Mouse (Mus musculus): ENCODE measurements around the gene Cdiptos. TPM values are rescaled to one million over a fixed set of nuclear protein-coding genes. Genes with fewer than 3 reads are reported as not detected.

The Cdiptos gene
- polyA plus RNA-seq, 1 experiment from 2014 or later, result 1.2 TPM

DNA sequence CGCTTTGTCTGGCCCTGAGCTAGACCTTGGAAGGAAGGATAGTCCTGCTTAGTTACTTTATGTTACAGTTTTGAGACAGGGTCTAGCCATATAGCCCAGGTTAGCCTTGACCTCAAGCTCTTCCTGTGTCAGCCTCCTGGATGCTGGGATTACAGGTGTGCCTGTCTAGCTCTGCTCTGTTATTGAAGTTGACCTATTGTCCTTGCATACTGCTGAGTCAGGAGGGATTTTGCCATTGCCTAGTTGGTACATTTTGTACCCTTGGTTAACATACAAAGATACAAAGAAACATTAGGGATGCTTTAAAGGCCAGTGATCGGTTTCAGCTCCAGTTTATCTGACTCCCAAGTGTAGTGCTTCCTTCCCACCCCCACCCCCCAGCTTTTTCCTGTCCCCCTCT is 43.2 kb downstream of the Cdiptos start:
- 82% methylated on average over 2 of the region's 2 CpGs for WGBS (ENCODE audit: insufficient replicate concordance)
- no peak overlapping the region for H3K4me2 ChIP-seq
- peaks cover 4% of the 10 kb centered on the region; the same call in 1 of the 2 replicates for H3K4me1 ChIP-seq (ENCODE audit: control insufficient read depth, insufficient read depth, low read length)
- H3K4me3 ChIP-seq (ENCODE audit: low read depth, low read length), result no peak overlapping the region
- no peaks in the 10 kb centered on the region for H3K9me3 ChIP-seq (replicated peaks; ENCODE audit: control insufficient read depth, low read length)
- no peak for ATAC-seq (replicated peaks; ENCODE audit: insufficient number of reproducible peaks, low FRiP score, low TSS enrichment)
- no peak overlapping the region for H3K27ac ChIP-seq (ENCODE audit: low read depth, low read length)
- no peaks in the 10 kb centered on the region for H3K27me3 ChIP-seq (ENCODE audit: control insufficient read depth, insufficient read depth, low read length)
- H3K9ac ChIP-seq (ENCODE audit: low read depth, low read length), result no peak overlapping the region
- H3K36me3 ChIP-seq (ENCODE audit: control insufficient read depth, insufficient read depth, low read length), result 0 out of 2 replicates have a peak, but pooled peaks cover 6% of the 10 kb centered on the region

DNA sequence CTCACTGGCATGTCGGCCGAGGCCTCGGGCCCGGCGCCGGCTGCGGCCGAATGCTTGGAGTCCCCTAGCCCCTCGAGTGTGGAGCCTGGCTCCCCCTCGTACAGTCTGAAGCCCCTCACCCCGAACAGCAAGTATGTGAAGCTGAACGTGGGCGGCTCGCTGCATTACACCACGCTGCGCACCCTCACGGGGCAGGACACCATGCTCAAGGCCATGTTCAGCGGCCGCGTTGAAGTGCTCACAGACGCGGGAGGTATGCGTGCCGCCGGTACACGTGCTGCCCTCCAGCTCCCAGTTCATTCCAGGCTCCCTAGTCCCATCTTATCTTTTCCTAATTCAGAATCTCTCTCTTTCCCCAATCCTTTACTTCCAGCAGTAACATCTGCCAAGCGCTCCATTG is 46.9 kb downstream of the Cdiptos start:
- 1% methylated on average over 27 of the region's 27 CpGs for WGBS (ENCODE audit: insufficient replicate concordance)
- peak; percentile 31 for ATAC-seq (replicated peaks; ENCODE audit: insufficient number of reproducible peaks, low FRiP score, low TSS enrichment)
- Histone ChIP-seq H3K4me2 (peak overlapping the region; percentile 98), H3K27ac (ENCODE audit: low read depth, low read length) (peak overlapping the region; percentile 80), H3K27me3 (ENCODE audit: control insufficient read depth, insufficient read depth, low read length) (no peaks in the 10 kb centered on the region), H3K9me3 (replicated peaks; ENCODE audit: control insufficient read depth, low read length) (no peaks in the 10 kb centered on the region), H3K4me1 (ENCODE audit: control insufficient read depth, insufficient read depth, low read length) (peaks cover 4% of the 10 kb centered on the region; the same call in 1 of the 2 replicates), H3K4me3 (ENCODE audit: low read depth, low read length) (peak overlapping the region; percentile 85), H3K9ac (ENCODE audit: low read depth, low read length) (peak overlapping the region; percentile 90), H3K36me3 (ENCODE audit: control insufficient read depth, insufficient read depth, low read length) (no peaks in the 10 kb centered on the region)

DNA sequence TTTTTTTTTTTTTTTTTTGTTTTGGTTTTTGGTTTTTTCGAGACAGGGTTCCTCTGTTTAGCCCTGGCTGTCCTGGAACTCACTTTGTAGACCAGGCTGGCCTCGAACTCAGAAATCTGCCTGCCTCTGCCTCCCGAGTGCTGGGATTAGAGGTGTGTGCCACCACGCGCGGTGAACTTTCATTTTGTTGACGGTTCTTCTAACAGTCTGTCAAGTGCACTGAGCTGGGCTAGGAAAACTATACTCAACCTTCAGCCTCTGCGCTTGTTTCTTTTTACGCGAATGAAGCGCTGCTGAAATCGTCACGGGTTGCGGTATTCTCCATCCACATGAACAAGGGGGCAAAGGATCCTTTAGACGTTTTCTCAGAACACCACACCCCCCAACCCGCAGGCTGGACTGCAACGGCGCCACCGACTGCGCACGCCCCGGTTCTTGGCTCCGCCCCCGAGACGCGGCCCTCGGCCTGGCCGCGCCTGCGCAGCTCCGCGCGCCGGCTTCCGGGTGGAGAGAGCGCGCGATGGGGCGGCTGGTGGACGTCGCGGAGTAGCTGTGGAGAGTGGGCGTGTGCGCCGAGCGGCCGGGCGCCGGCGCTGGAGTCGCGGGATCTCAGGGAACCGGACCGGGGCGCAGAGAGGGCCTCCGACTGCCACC is 47.4 kb downstream of the Cdiptos start, which contains the start of gene Kctd13:
Gene Kctd13 (plus strand): TSS at position 496 of the 654 bp plus-strand sequence.
- ATAC-seq (replicated peaks; ENCODE audit: insufficient number of reproducible peaks, low FRiP score, low TSS enrichment), result peak; percentile 93
- WGBS (ENCODE audit: insufficient replicate concordance), result 3% methylated on average over 56 of the region's 56 CpGs
- peak within 1 kb of the TSS; percentile 80 for H3K27ac ChIP-seq (ENCODE audit: low read depth, low read length)
- H3K36me3 ChIP-seq (ENCODE audit: control insufficient read depth, insufficient read depth, low read length), result no peaks in the 10 kb centered on the region
- H3K4me2 ChIP-seq, result peak within 1 kb of the TSS; percentile 98
- H3K27me3 ChIP-seq (ENCODE audit: control insufficient read depth, insufficient read depth, low read length), result no peaks in the 10 kb centered on the region
- peak within 1 kb of the TSS; percentile 85 for H3K4me3 ChIP-seq (ENCODE audit: low read depth, low read length)
- H3K9me3 ChIP-seq (replicated peaks; ENCODE audit: control insufficient read depth, low read length), result no peaks in the 10 kb centered on the region
- peak within 1 kb of the TSS; percentile 90 for H3K9ac ChIP-seq (ENCODE audit: low read depth, low read length)
- H3K4me1 ChIP-seq (ENCODE audit: control insufficient read depth, insufficient read depth, low read length), result peaks cover 4% of the 10 kb centered on the region; the same call in 1 of the 2 replicates

DNA sequence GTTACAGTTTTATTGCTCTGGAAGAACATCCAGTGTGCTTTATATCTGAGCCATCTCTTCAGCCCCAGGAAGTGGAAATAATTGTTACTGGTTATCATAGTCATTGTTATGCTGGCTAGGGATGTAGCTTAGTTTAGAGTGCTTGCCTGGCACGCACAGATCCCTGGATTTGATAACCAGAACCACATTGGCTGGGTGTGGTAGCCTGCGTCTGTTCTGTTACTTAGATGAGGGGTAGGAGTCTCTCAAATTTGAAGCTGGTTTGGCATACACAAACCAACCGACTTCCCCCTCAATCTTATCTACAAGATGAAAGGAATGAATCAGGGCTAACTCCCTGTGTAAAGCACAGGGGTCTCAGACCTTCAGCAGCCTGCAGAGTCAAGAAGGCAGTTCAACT is 49.6 kb downstream of the Cdiptos start:
- H3K4me2 ChIP-seq, result no peak overlapping the region
- no peak for ATAC-seq (replicated peaks; ENCODE audit: insufficient number of reproducible peaks, low FRiP score, low TSS enrichment)
- 28% methylated on average over 3 of the region's 3 CpGs for WGBS (ENCODE audit: insufficient replicate concordance)

DNA sequence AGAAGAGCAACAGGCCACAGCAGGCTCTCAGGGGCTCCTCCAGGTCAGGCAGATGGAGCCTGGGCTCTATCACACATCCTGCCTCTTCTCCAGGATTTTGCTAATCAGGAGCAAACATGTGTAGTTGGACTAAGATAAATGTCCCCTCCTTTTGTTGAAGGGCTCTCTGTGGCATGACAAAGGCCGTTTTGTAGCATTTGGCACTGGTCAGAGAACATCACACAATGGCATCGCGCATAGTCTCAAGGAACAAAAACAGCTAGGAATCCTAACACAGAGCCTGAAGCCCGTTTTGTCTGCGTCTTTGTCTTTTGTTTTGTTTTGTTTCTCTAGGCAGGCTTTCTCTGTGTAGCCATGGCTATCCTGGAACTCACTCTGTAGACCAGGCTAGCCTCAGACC is 51.9 kb downstream of the Cdiptos start:
- H3K4me3 ChIP-seq (ENCODE audit: low read depth, low read length), result no peak overlapping the region
- H3K36me3 ChIP-seq (ENCODE audit: control insufficient read depth, insufficient read depth, low read length), result no peaks in the 10 kb centered on the region
- H3K27me3 ChIP-seq (ENCODE audit: control insufficient read depth, insufficient read depth, low read length), result no peaks in the 10 kb centered on the region
- ATAC-seq (replicated peaks; ENCODE audit: insufficient number of reproducible peaks, low FRiP score, low TSS enrichment), result no peak
- 55% methylated on average over 5 of the region's 5 CpGs for WGBS (ENCODE audit: insufficient replicate concordance)
- H3K27ac ChIP-seq (ENCODE audit: low read depth, low read length), result no peak overlapping the region
- H3K4me2 ChIP-seq, result no peak overlapping the region
- H3K4me1 ChIP-seq (ENCODE audit: control insufficient read depth, insufficient read depth, low read length), result no peaks in the 10 kb centered on the region
- H3K9me3 ChIP-seq (replicated peaks; ENCODE audit: control insufficient read depth, low read length), result no peaks in the 10 kb centered on the region
- no peak overlapping the region for H3K9ac ChIP-seq (ENCODE audit: low read depth, low read length)

More for the DNA sequence above, 49.6 kb downstream of the Cdiptos start:
- no peaks in the 10 kb centered on the region for H3K9me3 ChIP-seq (replicated peaks; ENCODE audit: control insufficient read depth, low read length)
- no peak overlapping the region for H3K4me3 ChIP-seq (ENCODE audit: low read depth, low read length)
- no peak overlapping the region for H3K27ac ChIP-seq (ENCODE audit: low read depth, low read length)
- H3K4me1 ChIP-seq (ENCODE audit: control insufficient read depth, insufficient read depth, low read length), result peaks cover 4% of the 10 kb centered on the region; the same call in 1 of the 2 replicates
- no peaks in the 10 kb centered on the region for H3K36me3 ChIP-seq (ENCODE audit: control insufficient read depth, insufficient read depth, low read length)
- no peak overlapping the region for H3K9ac ChIP-seq (ENCODE audit: low read depth, low read length)
- H3K27me3 ChIP-seq (ENCODE audit: control insufficient read depth, insufficient read depth, low read length), result no peaks in the 10 kb centered on the region

DNA sequence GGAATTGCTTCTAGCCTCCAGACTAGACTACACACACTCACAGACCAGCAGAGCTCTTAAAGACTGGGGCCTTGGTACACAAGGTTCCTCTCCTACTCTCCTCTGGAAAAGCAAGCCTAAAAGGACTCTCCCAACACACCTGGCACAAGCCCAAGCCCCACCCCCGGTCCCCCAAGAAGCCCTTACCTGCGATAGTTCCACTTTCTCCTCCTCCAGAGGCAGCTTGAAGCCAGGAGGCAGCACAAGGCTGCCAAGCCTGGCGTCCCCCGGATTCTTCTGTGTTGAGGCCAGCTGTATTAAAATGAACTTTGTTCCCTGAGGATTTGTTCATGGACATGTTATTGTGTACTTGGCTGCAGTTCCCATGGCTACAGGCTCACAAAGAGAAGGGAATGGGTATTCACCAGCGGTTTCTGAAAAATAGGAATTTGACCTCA is 53.3 kb downstream of the Cdiptos start, which contains the start of gene Tmem219:
Gene Tmem219 (minus strand): TSS at position 294 of the 437 bp plus-strand sequence.
- Histone ChIP-seq H3K4me2 (no peak within 1 kb of the TSS), H3K27ac (ENCODE audit: low read depth, low read length) (no peak within 1 kb of the TSS), H3K9ac (ENCODE audit: low read depth, low read length) (no peak within 1 kb of the TSS; the same call in 1 of the 2 replicates), H3K4me3 (ENCODE audit: low read depth, low read length) (no peak within 1 kb of the TSS), H3K27me3 (ENCODE audit: control insufficient read depth, insufficient read depth, low read length) (no peaks in the 10 kb centered on the region), H3K9me3 (replicated peaks; ENCODE audit: control insufficient read depth, low read length) (no peaks in the 10 kb centered on the region), H3K36me3 (ENCODE audit: control insufficient read depth, insufficient read depth, low read length) (no peaks in the 10 kb centered on the region), H3K4me1 (ENCODE audit: control insufficient read depth, insufficient read depth, low read length) (no peaks in the 10 kb centered on the region)
- no peak for ATAC-seq (replicated peaks; ENCODE audit: insufficient number of reproducible peaks, low FRiP score, low TSS enrichment)
- 56% methylated on average over 5 of the region's 5 CpGs for WGBS (ENCODE audit: insufficient replicate concordance)

Other genes starting within 250 kb of the Cdiptos start
- gene Mapk3, start 216.5 kb downstream of the Cdiptos start, polyA plus RNA-seq (2014; fragmentation: Nextera tagmentation; extraction: Ambion mirVana), result 48.2 and 52.1 TPM in 2 replicates
- 0.92 and 1.4 TPM in 2 replicates for gene Gdpd3, start 209.8 kb downstream of the Cdiptos start, polyA plus RNA-seq (2014; fragmentation: Nextera tagmentation; extraction: Ambion mirVana)
- gene Ypel3, start 199.1 kb downstream of the Cdiptos start, polyA plus RNA-seq (2014; fragmentation: Nextera tagmentation; extraction: Ambion mirVana), result 79.6 and 84.9 TPM in 2 replicates
- gene Tbx6, start 194.6 kb downstream of the Cdiptos start, polyA plus RNA-seq (2014; fragmentation: Nextera tagmentation; extraction: Ambion mirVana), result 0.31 and 0.45 TPM in 2 replicates
- 204 and 213 TPM in 2 replicates for gene Ppp4c, start 183.6 kb downstream of the Cdiptos start, polyA plus RNA-seq (2014; fragmentation: Nextera tagmentation; extraction: Ambion mirVana)
- gene Fam57b, start 178.4 kb downstream of the Cdiptos start, polyA plus RNA-seq (2014; fragmentation: Nextera tagmentation; extraction: Ambion mirVana), result 0.40 and 0.41 TPM in 2 replicates
- gene 4930451I11Rik, start 144.5 kb downstream of the Cdiptos start, polyA plus RNA-seq (2014; fragmentation: Nextera tagmentation; extraction: Ambion mirVana), result not detected in 2 replicates
- gene Doc2a, start 128.7 kb downstream of the Cdiptos start, polyA plus RNA-seq (2014; fragmentation: Nextera tagmentation; extraction: Ambion mirVana), result 0.17 and 0.96 TPM in 2 replicates
- gene Hirip3, start 114.1 kb downstream of the Cdiptos start, polyA plus RNA-seq (2014; fragmentation: Nextera tagmentation; extraction: Ambion mirVana), result 15.5 and 17.0 TPM in 2 replicates
- gene Ino80e, start 113.7 kb downstream of the Cdiptos start, polyA plus RNA-seq (2014; fragmentation: Nextera tagmentation; extraction: Ambion mirVana), result 69.8 and 76.1 TPM in 2 replicates
- gene Taok2, start 91.4 kb downstream of the Cdiptos start, polyA plus RNA-seq (2014; fragmentation: Nextera tagmentation; extraction: Ambion mirVana), result 19.4 and 25.9 TPM in 2 replicates
- gene Tmem219, start 53.2 kb downstream of the Cdiptos start, polyA plus RNA-seq (2014; fragmentation: Nextera tagmentation; extraction: Ambion mirVana), result 13.5 and 18.3 TPM in 2 replicates
- gene Kctd13, start 47.2 kb downstream of the Cdiptos start, polyA plus RNA-seq (2014; fragmentation: Nextera tagmentation; extraction: Ambion mirVana), result 11.5 and 12.6 TPM in 2 replicates
- 0.23 TPM in 1 of 2 replicates, not detected in the other for gene Asphd1, start 26.5 kb downstream of the Cdiptos start, polyA plus RNA-seq (2014; fragmentation: Nextera tagmentation; extraction: Ambion mirVana)
- 0.20 and 0.31 TPM in 2 replicates for gene Sez6l2, start 25.5 kb downstream of the Cdiptos start, polyA plus RNA-seq (2014; fragmentation: Nextera tagmentation; extraction: Ambion mirVana)
- 62.8 and 63.0 TPM in 2 replicates for gene Cdipt, start 184 bp downstream of the Cdiptos start, polyA plus RNA-seq (2014; fragmentation: Nextera tagmentation; extraction: Ambion mirVana)
- gene Mvp, start 38.5 kb upstream of the Cdiptos start, polyA plus RNA-seq (2014; fragmentation: Nextera tagmentation; extraction: Ambion mirVana), result 8.2 and 8.5 TPM in 2 replicates
- not detected in 2 replicates for gene Pagr1b, start 40.4 kb upstream of the Cdiptos start, polyA plus RNA-seq (2014; fragmentation: Nextera tagmentation; extraction: Ambion mirVana)
- gene Pagr1a, start 41.3 kb upstream of the Cdiptos start, polyA plus RNA-seq (2014; fragmentation: Nextera tagmentation; extraction: Ambion mirVana), result 50.9 and 53.2 TPM in 2 replicates
- 36.6 and 40.9 TPM in 2 replicates for gene Gm42742, start 45.0 kb upstream of the Cdiptos start, polyA plus RNA-seq (2014; fragmentation: Nextera tagmentation; extraction: Ambion mirVana)
- 4.5 and 5.0 TPM in 2 replicates for gene Prrt2, start 45.1 kb upstream of the Cdiptos start, polyA plus RNA-seq (2014; fragmentation: Nextera tagmentation; extraction: Ambion mirVana)
- gene Maz, start 50.9 kb upstream of the Cdiptos start, polyA plus RNA-seq (2014; fragmentation: Nextera tagmentation; extraction: Ambion mirVana), result 38.6 and 44.1 TPM in 2 replicates
- 97.7 and 103 TPM in 2 replicates for gene Kif22, start 66.4 kb upstream of the Cdiptos start, polyA plus RNA-seq (2014; fragmentation: Nextera tagmentation; extraction: Ambion mirVana)
- not detected in 2 replicates for gene Zg16, start 111.2 kb upstream of the Cdiptos start, polyA plus RNA-seq (2014; fragmentation: Nextera tagmentation; extraction: Ambion mirVana)
- gene AI467606, start 115.3 kb upstream of the Cdiptos start, polyA plus RNA-seq (2014; fragmentation: Nextera tagmentation; extraction: Ambion mirVana), result 0.92 and 0.96 TPM in 2 replicates
- 6.2 and 6.6 TPM in 2 replicates for gene Qprt, start 146.1 kb upstream of the Cdiptos start, polyA plus RNA-seq (2014; fragmentation: Nextera tagmentation; extraction: Ambion mirVana)
- gene Spn, start 161.7 kb upstream of the Cdiptos start, polyA plus RNA-seq (2014; fragmentation: Nextera tagmentation; extraction: Ambion mirVana), result 0.32 and 0.39 TPM in 2 replicates
- gene Cd2bp2, start 220.0 kb upstream of the Cdiptos start, polyA plus RNA-seq (2014; fragmentation: Nextera tagmentation; extraction: Ambion mirVana), result 41.7 and 41.8 TPM in 2 replicates
- 17.5 and 23.7 TPM in 2 replicates for gene Tbc1d10b, start 232.4 kb upstream of the Cdiptos start, polyA plus RNA-seq (2014; fragmentation: Nextera tagmentation; extraction: Ambion mirVana)
- gene Mylpf, start 232.8 kb upstream of the Cdiptos start, polyA plus RNA-seq (2014; fragmentation: Nextera tagmentation; extraction: Ambion mirVana), result 27.8 and 37.5 TPM in 2 replicates

Data from heart, embryonic 11.5 days (tissue).